Mouse (Mus musculus) testis, postnatal 14 days (tissue): ENCODE results near the gene Snx5.
A peak's percentile ranks its signal among the peaks of the same experiment; 100 is the strongest.

Experiments used
- DNase-seq: peaks from one replicate; pipeline ENCODE4 v3.0.0; 2021; ENCODE audit warnings: low spot score

Gene Snx5

DNA sequence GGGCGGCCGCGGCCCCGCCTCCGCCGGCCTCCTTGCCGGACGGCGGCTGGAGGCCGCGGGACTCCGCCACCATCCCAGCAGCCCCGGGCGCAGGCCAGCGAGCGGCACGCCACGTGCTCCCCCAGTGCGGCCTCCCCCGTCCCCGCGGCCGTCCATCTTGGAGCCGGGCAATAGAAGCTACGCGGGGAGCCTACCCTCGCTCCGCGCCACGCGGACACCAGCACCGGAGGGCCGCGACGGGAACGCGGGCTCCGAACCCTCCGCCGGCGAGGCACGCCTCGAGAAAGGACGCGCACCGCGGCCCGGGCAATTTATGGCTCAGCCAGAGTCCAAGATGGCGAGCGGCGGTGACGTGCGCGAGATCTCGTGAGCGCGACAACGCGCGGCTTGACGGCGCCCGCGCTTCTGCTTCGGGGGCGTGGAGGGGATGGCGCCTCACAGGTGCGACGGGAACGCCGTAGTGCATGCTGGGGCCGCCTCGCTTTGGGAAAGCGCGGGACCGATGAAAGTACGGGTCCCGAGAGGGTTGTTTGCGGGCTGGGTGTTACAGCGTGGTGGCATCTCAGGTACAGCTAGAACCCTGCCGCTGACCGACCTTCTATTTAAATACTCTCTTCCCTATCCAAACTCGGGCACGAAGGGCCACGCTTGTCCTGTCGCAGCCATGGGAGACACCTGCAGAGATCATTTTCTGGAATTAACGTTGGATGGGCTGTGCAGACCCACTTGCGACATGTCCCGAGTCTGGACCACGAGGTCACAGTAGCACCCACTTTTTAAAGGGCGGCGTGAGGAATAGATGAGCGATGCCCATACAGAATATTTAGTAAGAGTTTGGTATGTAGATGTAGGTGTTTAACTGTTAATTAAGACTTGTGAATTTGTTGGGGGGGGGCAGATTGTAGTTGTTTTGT is at the start of gene Snx5, which contains the start of gene Mgme1:
Snx5 (minus strand) TSS at position 400 of the 914 bp plus-strand sequence.
Mgme1 (plus strand) TSS at position 157 of the 914 bp plus-strand sequence.
- DNase-seq, result peak; percentile 96

GRCm38 (mm10) chr2:144311372-144311771 is 40.7 kb upstream of the Snx5 start:
- DNase-seq, result no peak

- DNase-seq, result no peak
Observed at GRCm38 (mm10) chr2:144310273-144310672, 39.6 kb upstream of the Snx5 start.

GRCm38 (mm10) chr2:144308561-144308960 is 37.9 kb upstream of the Snx5 start:
- DNase-seq, result no peak

- no peak for DNase-seq
Observed at GRCm38 (mm10) chr2:144305721-144306294, 35.1 kb upstream of the Snx5 start.

- no peak for DNase-seq
Observed at GRCm38 (mm10) chr2:144301101-144301500, 30.4 kb upstream of the Snx5 start.

GRCm38 (mm10) chr2:144299749-144300669 is 29.3 kb upstream of the Snx5 start:
- DNase-seq, result no peak

DNA sequence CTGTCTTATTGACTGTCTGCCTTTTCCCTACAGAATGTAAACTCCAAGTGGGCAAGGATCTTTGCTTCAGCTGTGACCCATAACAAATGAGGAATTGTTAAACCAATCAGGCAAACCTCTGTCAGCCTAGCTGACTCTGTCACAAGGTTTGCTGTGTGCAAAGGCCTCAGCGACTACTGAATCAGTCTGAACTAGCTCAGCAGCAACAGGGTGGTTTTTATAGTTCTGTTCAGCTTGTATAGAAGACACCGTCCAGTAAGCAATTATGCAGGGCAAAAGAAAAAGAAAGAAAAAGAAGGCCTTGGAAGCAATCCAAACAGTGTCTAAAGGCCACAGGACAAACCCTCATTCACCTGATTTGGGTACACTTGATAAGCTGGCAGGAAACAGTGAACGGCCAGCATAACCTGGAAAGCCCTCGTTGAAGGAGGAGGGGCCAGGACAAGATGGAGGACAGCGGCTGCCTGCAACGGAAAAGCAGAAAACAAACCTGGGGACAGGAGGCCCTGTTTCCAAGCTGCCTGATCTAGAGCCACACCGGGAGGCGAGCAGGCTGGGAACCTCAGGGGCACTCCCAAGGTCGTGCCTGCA is 24.5 kb upstream of the Snx5 start:
- DNase-seq, result no peak

DNA sequence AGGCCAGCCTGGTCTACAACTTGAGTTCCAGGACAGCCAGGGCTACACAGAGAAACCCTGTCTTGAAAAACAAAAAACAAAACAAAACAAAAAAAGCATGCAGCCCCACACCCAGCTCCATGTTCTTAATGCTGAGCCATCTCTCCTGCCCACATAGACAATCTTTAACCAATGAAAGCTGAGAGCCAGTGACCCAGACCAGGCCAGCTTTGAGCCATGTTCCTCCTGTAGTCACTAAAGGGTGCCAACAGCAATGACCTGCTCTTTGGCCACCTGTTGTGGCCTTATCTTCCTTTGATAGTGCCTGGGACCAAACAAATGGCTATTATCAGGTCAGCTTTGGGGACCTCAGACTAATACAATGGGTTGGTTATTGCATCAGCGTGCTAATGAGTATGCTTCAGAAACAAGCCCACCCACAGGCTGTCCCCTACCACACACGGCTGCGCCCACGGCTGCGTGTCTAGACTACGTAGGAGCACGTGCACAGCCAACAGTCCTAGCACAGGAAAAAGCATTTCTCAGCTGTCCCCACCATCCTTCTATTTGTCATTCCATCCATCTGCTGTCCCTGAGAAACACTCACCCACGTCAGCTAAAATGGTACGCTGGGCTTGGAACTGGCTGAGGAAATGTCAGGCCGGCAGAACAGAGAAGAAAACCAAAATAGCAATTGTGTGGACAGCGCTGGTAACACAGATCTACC is 21.0 kb upstream of the Snx5 start:
- no peak for DNase-seq

- DNase-seq, result no peak
Observed at GRCm38 (mm10) chr2:144290321-144290720, 19.6 kb upstream of the Snx5 start.

DNA sequence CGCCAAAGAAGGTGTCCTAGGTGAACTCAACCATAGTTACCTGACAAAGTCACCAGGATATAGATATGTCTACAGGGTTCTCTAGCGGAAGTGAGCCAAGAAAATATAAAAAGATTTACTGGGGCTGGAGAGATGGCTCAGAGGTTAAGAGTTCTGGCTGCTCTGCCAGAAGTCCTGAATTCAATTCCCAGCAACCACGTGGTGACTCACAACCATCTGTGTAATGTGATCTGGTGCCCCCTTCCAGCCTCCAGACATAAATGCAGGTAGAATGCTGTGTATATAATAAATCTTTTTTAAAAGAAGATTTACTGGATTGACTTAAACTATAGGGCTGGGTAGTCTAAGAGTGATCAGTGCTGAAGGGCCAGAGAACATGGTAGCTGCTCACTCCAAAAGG is 10.7 kb upstream of the Snx5 start:
- DNase-seq, result no peak

GRCm38 (mm10) chr2:144280568-144280967 is 9.9 kb upstream of the Snx5 start:
- DNase-seq, result no peak

GRCm38 (mm10) chr2:144279742-144280141 is 9.0 kb upstream of the Snx5 start:
- peak; percentile 78 for DNase-seq

DNA sequence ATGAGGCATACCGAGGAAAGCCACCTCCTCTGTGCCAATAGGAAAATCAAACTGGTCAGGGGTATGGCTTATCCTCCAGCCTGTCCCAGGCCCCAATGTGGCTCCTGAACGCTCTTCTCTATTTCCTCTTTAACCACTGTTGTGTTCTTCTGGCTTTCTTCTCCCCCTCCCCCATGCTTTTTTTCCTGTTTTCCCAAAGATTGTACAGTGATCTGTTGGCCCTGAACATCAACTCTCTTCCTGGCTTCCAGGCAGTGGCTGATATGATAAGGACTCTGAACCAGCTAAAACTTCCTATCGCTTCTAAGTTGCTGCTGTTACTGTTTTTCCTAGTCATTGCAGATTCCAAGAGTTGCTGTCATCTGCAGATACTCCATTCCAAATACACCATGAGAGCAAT is 6.2 kb upstream of the Snx5 start:
- no peak for DNase-seq

- DNase-seq, result no peak
Observed at GRCm38 (mm10) chr2:144274741-144275140, 4.0 kb upstream of the Snx5 start.

DNA sequence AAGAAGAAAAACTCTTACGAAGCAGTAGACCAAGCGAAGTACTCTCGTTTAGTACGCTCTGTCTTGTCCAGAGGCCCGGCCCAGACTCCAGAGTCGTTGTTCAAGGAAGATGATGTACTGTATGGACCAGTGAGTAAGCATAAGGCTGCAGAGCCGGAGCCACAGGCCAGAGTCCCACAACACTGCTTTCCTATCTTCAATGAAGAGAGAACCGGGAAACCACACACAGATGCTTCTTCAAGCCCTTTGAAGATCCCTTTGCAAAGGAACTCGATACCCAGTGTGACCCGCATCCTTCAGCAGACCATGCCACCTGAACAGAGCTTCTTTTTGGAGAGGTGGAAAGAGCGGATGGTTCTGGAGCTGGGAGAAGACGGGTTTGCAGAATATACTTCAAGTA is 1.4 kb upstream of the Snx5 start:
- DNase-seq, result no peak

DNA sequence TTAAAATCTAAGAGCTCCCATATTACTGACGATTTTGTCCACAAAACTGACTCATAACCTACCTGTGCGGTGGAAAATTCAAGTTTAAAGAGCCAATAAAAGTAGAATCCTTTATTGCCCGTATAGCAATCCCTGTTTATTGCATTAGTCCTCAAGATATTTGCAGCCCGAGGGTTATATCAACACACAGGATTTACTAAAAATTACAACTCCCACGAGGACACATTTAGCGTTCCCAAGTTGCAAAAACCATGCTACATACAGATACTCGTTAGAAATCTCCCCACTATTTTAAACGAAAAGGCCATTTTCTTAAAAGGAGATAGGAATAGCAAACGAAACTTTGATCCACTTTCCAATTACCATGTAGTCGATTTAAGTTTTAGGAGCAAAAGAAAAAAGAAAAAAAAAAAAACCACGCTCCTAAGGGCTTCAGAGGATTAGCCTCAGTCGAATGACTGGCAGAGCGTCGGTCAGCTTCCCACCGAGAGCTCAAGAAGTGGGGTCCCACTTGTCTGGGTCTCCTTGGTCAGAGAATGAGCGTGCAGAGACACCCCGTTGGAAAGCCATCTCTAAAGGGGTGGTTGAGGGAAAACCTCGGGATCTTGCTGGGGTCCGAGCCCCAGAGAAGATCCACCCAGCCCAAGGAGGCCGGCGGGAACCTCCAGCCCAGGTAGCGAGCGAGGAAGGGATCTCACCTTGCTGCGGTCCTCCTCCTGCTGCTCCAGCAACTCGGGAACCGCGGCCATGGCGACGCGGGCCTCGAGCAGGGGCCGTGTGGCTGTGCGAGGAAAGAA is 829 bp downstream of the Snx5 start:
- no peak for DNase-seq

GRCm38 (mm10) chr2:144269306-144269650 is 1.4 kb downstream of the Snx5 start:
- DNase-seq, result no peak

GRCm38 (mm10) chr2:144268446-144269305 is 2.0 kb downstream of the Snx5 start:
- DNase-seq, result no peak

GRCm38 (mm10) chr2:144267731-144268015 is 3.0 kb downstream of the Snx5 start:
- no peak for DNase-seq
